Mouse (Mus musculus): ENCODE data around the gene Pcsk1. TPM values are rescaled to one million over a fixed set of nuclear protein-coding genes. Genes with fewer than 3 reads are reported as not detected.
A peak's percentile ranks its signal among the peaks of the same experiment; 100 is the strongest.

Gene Pcsk1
- not detected in 2 replicates for polyA plus RNA-seq (2015; fragmentation: Nextera tagmentation; extraction: Ambion mirVana)

- DNase-seq: no peak
- Histone ChIP-seq H3K9me3 (ENCODE audit: low read length) (no peaks in the 10 kb centered on the region), H3K4me3 (ENCODE audit: low read depth, low read length) (peak within 1 kb of the TSS; percentile 28), H3K27me3 (ENCODE audit: insufficient read depth, low read length) (peaks cover 13% of the 10 kb centered on the region), H3K36me3 (replicated peaks; ENCODE audit: insufficient read depth, low read length) (no peaks in the 10 kb centered on the region), H3K27ac (ENCODE audit: low read depth) (no peak within 1 kb of the TSS), H3K9ac (replicated peaks) (no peak within 1 kb of the TSS), H3K4me1 (ENCODE audit: insufficient read depth) (peaks cover 4% of the 10 kb centered on the region; the same call in 1 of the 2 replicates), H3K4me2 (ENCODE audit: low read depth, low read length) (peak within 1 kb of the TSS; percentile 44)
- no peak for ATAC-seq
- no peak for TF ChIP-seq CTCF (IDR thresholded peaks at IDR 0.05; ENCODE audit: low read depth)
- no peak for TF ChIP-seq EP300 (IDR thresholded peaks at IDR 0.05; ENCODE audit: low read depth)
- 2% methylated on average over 28 of the region's 28 CpGs for WGBS (ENCODE audit: insufficient replicate concordance)
Observed at GRCm38 (mm10) chr13:75089721-75090410, at the start of gene Pcsk1. TSS of gene Pcsk1 (plus strand) at chr13:75089826.

- Histone ChIP-seq H3K9me3 (ENCODE audit: low read length) (no peaks in the 10 kb centered on the region), H3K4me3 (ENCODE audit: low read depth, low read length) (no peak overlapping the region), H3K4me2 (ENCODE audit: low read depth, low read length) (no peak overlapping the region), H3K36me3 (replicated peaks; ENCODE audit: insufficient read depth, low read length) (no peaks in the 10 kb centered on the region), H3K27me3 (ENCODE audit: insufficient read depth, low read length) (no peaks in the 10 kb centered on the region), H3K9ac (replicated peaks) (no peak overlapping the region), H3K27ac (ENCODE audit: low read depth) (no peak overlapping the region), H3K4me1 (ENCODE audit: insufficient read depth) (no peaks in the 10 kb centered on the region)
- ATAC-seq: no peak
- no peak for DNase-seq
- TF ChIP-seq CTCF (IDR thresholded peaks at IDR 0.05; ENCODE audit: low read depth): no peak
- TF ChIP-seq EP300 (IDR thresholded peaks at IDR 0.05; ENCODE audit: low read depth): no peak
Observed at GRCm38 (mm10) chr13:75058818-75059217, 30.8 kb upstream of the Pcsk1 start.

DNA sequence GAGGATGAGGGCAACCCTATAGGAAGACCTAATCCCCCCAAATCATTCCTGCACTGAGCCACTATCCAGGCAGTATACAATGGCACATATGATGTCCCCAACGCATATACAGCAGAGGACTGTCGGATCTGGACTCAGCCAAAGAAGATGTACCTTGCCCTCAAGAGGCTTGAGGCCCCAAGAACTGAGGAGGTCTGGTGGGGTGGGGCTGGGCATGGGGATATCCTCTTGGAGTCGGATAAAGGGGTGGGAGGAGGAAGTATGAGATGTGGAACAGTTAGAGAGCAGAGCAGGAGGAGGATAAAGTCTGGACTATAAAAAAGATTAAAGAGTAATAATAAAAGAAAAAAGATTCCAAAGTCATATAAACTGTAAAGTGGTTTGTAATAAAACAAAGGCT is 25.7 kb upstream of the Pcsk1 start:
- DNase-seq (no peak), ATAC-seq (no peak)
- H3K36me3 ChIP-seq (replicated peaks; ENCODE audit: insufficient read depth, low read length): no peaks in the 10 kb centered on the region
- H3K4me1 ChIP-seq (ENCODE audit: insufficient read depth): no peaks in the 10 kb centered on the region
- H3K4me3 ChIP-seq (ENCODE audit: low read depth, low read length): no peak overlapping the region
- no peaks in the 10 kb centered on the region for H3K27me3 ChIP-seq (ENCODE audit: insufficient read depth, low read length)
- 72% methylated on average over 3 of the region's 3 CpGs for WGBS (ENCODE audit: insufficient replicate concordance)
- H3K4me2 ChIP-seq (ENCODE audit: low read depth, low read length): no peak overlapping the region
- no peaks in the 10 kb centered on the region for H3K9me3 ChIP-seq (ENCODE audit: low read length)
- H3K9ac ChIP-seq (replicated peaks): no peak overlapping the region
- TF ChIP-seq EP300 (IDR thresholded peaks at IDR 0.05; ENCODE audit: low read depth) (no peak), CTCF (IDR thresholded peaks at IDR 0.05; ENCODE audit: low read depth) (no peak)
- H3K27ac ChIP-seq (ENCODE audit: low read depth): no peak overlapping the region

- no peak for DNase-seq
- 15% methylated on average over 6 of the region's 6 CpGs for WGBS (ENCODE audit: insufficient replicate concordance)
Observed at GRCm38 (mm10) chr13:75088597-75088996, 1.0 kb upstream of the Pcsk1 start.

GRCm38 (mm10) chr13:75090411-75090779 is 769 bp downstream of the Pcsk1 start:
- Histone ChIP-seq H3K9me3 (ENCODE audit: low read length) (no peaks in the 10 kb centered on the region), H3K36me3 (replicated peaks; ENCODE audit: insufficient read depth, low read length) (no peaks in the 10 kb centered on the region), H3K4me1 (ENCODE audit: insufficient read depth) (peaks cover 4% of the 10 kb centered on the region; the same call in 1 of the 2 replicates), H3K27me3 (ENCODE audit: insufficient read depth, low read length) (peaks cover 13% of the 10 kb centered on the region), H3K4me3 (ENCODE audit: low read depth, low read length) (peak overlapping the region; percentile 28), H3K27ac (ENCODE audit: low read depth) (no peak overlapping the region), H3K4me2 (ENCODE audit: low read depth, low read length) (peak overlapping the region; percentile 44), H3K9ac (replicated peaks) (no peak overlapping the region)
- no peak for TF ChIP-seq EP300 (IDR thresholded peaks at IDR 0.05; ENCODE audit: low read depth)
- no peak for TF ChIP-seq CTCF (IDR thresholded peaks at IDR 0.05; ENCODE audit: low read depth)
- no peak for ATAC-seq
- DNase-seq: no peak
- WGBS (ENCODE audit: insufficient replicate concordance): 3% methylated on average over 12 of the region's 12 CpGs

More at GRCm38 (mm10) chr13:75088597-75088996, 1.0 kb upstream of the Pcsk1 start:
- Histone ChIP-seq H3K4me2 (ENCODE audit: low read depth, low read length) (no peak overlapping the region), H3K27ac (ENCODE audit: low read depth) (no peak overlapping the region), H3K36me3 (replicated peaks; ENCODE audit: insufficient read depth, low read length) (no peaks in the 10 kb centered on the region), H3K27me3 (ENCODE audit: insufficient read depth, low read length) (peaks cover 13% of the 10 kb centered on the region), H3K4me3 (ENCODE audit: low read depth, low read length) (no peak overlapping the region), H3K9me3 (ENCODE audit: low read length) (no peaks in the 10 kb centered on the region), H3K9ac (replicated peaks) (no peak overlapping the region), H3K4me1 (ENCODE audit: insufficient read depth) (peaks cover 4% of the 10 kb centered on the region; the same call in 1 of the 2 replicates)
- no peak for ATAC-seq
- no peak for TF ChIP-seq CTCF (IDR thresholded peaks at IDR 0.05; ENCODE audit: low read depth)
- no peak for TF ChIP-seq EP300 (IDR thresholded peaks at IDR 0.05; ENCODE audit: low read depth)

GRCm38 (mm10) chr13:75091071-75091470 is 1.4 kb downstream of the Pcsk1 start:
- DNase-seq (no peak), ATAC-seq (no peak)
- H3K4me1 ChIP-seq (ENCODE audit: insufficient read depth): peaks cover 4% of the 10 kb centered on the region; the same call in 1 of the 2 replicates
- peaks cover 13% of the 10 kb centered on the region for H3K27me3 ChIP-seq (ENCODE audit: insufficient read depth, low read length)
- H3K36me3 ChIP-seq (replicated peaks; ENCODE audit: insufficient read depth, low read length): no peaks in the 10 kb centered on the region
- WGBS (ENCODE audit: insufficient replicate concordance): 67% methylated on average over 5 of the region's 5 CpGs
- H3K4me3 ChIP-seq (ENCODE audit: low read depth, low read length): no peak overlapping the region
- no peak overlapping the region for H3K9ac ChIP-seq (replicated peaks)
- no peak overlapping the region for H3K4me2 ChIP-seq (ENCODE audit: low read depth, low read length)
- TF ChIP-seq CTCF (IDR thresholded peaks at IDR 0.05; ENCODE audit: low read depth): no peak
- no peak overlapping the region for H3K27ac ChIP-seq (ENCODE audit: low read depth)
- no peaks in the 10 kb centered on the region for H3K9me3 ChIP-seq (ENCODE audit: low read length)

Measured in liver, postnatal 0 days (tissue).